Mouse (Mus musculus): Measurements from ENCODE around the gene Stat1. TPM values are rescaled to one million over a fixed set of nuclear protein-coding genes. Genes with fewer than 3 reads are reported as not detected.

Stat1 gene
- polyA plus RNA-seq, 1 experiment = 8.1 TPM

GRCm38 (mm10) chr1:52142117-52142516 is 22.9 kb downstream of the Stat1 start:
- H3K4me2 ChIP-seq (ENCODE audit: low read depth) = no peak overlapping the region
- no peaks in the 10 kb centered on the region for H3K79me2 ChIP-seq (ENCODE audit: control insufficient read depth, insufficient read depth)
- H3K27me3 ChIP-seq (ENCODE audit: control insufficient read depth, insufficient read depth, insufficient read length) = no peaks in the 10 kb centered on the region
- no peak overlapping the region for H3K4me3 ChIP-seq
- H3ac ChIP-seq (ENCODE audit: control insufficient read depth, insufficient read length) = no peak overlapping the region
- H3K36me3 ChIP-seq (ENCODE audit: control insufficient read depth, insufficient read depth) = no peaks in the 10 kb centered on the region
- TF ChIP-seq POLR2AphosphoS2 (IDR thresholded peaks at IDR 0.05; ENCODE audit: insufficient read length, low read depth) (no peak), E2F4 (IDR thresholded peaks at IDR 0.05; ENCODE audit: insufficient read depth) (no peak), USF1 (IDR thresholded peaks at IDR 0.05; ENCODE audit: low read depth) (no peak), TCF12 (IDR thresholded peaks at IDR 0.05; ENCODE audit: insufficient read depth, poor library complexity, severe bottlenecking) (no peak), MYOG (IDR thresholded peaks at IDR 0.05; ENCODE audit: control insufficient read depth in 1 of 3, insufficient read depth in 1 of 3, insufficient read length in 2 of 3, low read depth in 2 of 3) (no peak), REST (IDR thresholded peaks at IDR 0.05; ENCODE audit: insufficient read depth, insufficient read length) (no peak), SRF (IDR thresholded peaks at IDR 0.05; ENCODE audit: control insufficient read depth, insufficient read length, low read depth) (no peak), CEBPB (IDR thresholded peaks at IDR 0.05; ENCODE audit: insufficient read depth, poor library complexity, severe bottlenecking) (no peak), TCF3 (IDR thresholded peaks at IDR 0.05; ENCODE audit: insufficient read length, low read depth) (no peak), MYOD1 (IDR thresholded peaks at IDR 0.05; ENCODE audit: control insufficient read depth in 1 of 3, insufficient read length in 2 of 3, low read depth in 2 of 3) (no peak), POLR2A (IDR thresholded peaks at IDR 0.05; ENCODE audit: insufficient read length, low read depth) (no peak), MAX (IDR thresholded peaks at IDR 0.05; ENCODE audit: low read depth) (no peak)

GRCm38 (mm10) chr1:52143191-52143590 is 24.0 kb downstream of the Stat1 start:
- Histone ChIP-seq H3K4me3 (no peak overlapping the region), H3K4me2 (ENCODE audit: low read depth) (no peak overlapping the region), H3ac (ENCODE audit: control insufficient read depth, insufficient read length) (no peak overlapping the region), H3K79me2 (ENCODE audit: control insufficient read depth, insufficient read depth) (no peaks in the 10 kb centered on the region), H3K27me3 (ENCODE audit: control insufficient read depth, insufficient read depth, insufficient read length) (no peaks in the 10 kb centered on the region), H3K36me3 (ENCODE audit: control insufficient read depth, insufficient read depth) (no peaks in the 10 kb centered on the region)
- no peak for TF ChIP-seq E2F4 (IDR thresholded peaks at IDR 0.05; ENCODE audit: insufficient read depth)
- TF ChIP-seq TCF3 (IDR thresholded peaks at IDR 0.05; ENCODE audit: insufficient read length, low read depth) = no peak
- no peak for TF ChIP-seq SRF (IDR thresholded peaks at IDR 0.05; ENCODE audit: control insufficient read depth, insufficient read length, low read depth)
- no peak for TF ChIP-seq MYOG (IDR thresholded peaks at IDR 0.05; ENCODE audit: control insufficient read depth in 1 of 3, insufficient read depth in 1 of 3, insufficient read length in 2 of 3, low read depth in 2 of 3)
- no peak for TF ChIP-seq CEBPB (IDR thresholded peaks at IDR 0.05; ENCODE audit: insufficient read depth, poor library complexity, severe bottlenecking)
- no peak for TF ChIP-seq POLR2A (IDR thresholded peaks at IDR 0.05; ENCODE audit: insufficient read length, low read depth)
- no peak for TF ChIP-seq MAX (IDR thresholded peaks at IDR 0.05; ENCODE audit: low read depth)
- TF ChIP-seq REST (IDR thresholded peaks at IDR 0.05; ENCODE audit: insufficient read depth, insufficient read length) = no peak

- Histone ChIP-seq H3K4me2 (ENCODE audit: low read depth) (no peak overlapping the region), H3K4me3 (no peak overlapping the region), H3K79me2 (ENCODE audit: control insufficient read depth, insufficient read depth) (no peaks in the 10 kb centered on the region), H3K36me3 (ENCODE audit: control insufficient read depth, insufficient read depth) (no peaks in the 10 kb centered on the region), H3K27me3 (ENCODE audit: control insufficient read depth, insufficient read depth, insufficient read length) (no peaks in the 10 kb centered on the region), H3ac (ENCODE audit: control insufficient read depth, insufficient read length) (no peak overlapping the region)
- TF ChIP-seq REST (IDR thresholded peaks at IDR 0.05; ENCODE audit: insufficient read depth, insufficient read length) (no peak), MYOG (IDR thresholded peaks at IDR 0.05; ENCODE audit: control insufficient read depth in 1 of 3, insufficient read depth in 1 of 3, insufficient read length in 2 of 3, low read depth in 2 of 3) (no peak), TCF3 (IDR thresholded peaks at IDR 0.05; ENCODE audit: insufficient read length, low read depth) (no peak), SRF (IDR thresholded peaks at IDR 0.05; ENCODE audit: control insufficient read depth, insufficient read length, low read depth) (no peak), TCF12 (IDR thresholded peaks at IDR 0.05; ENCODE audit: insufficient read depth, poor library complexity, severe bottlenecking) (no peak), CEBPB (IDR thresholded peaks at IDR 0.05; ENCODE audit: insufficient read depth, poor library complexity, severe bottlenecking) (no peak), MYOD1 (IDR thresholded peaks at IDR 0.05; ENCODE audit: control insufficient read depth in 1 of 3, insufficient read length in 2 of 3, low read depth in 2 of 3) (no peak), MAX (IDR thresholded peaks at IDR 0.05; ENCODE audit: low read depth) (no peak), USF1 (IDR thresholded peaks at IDR 0.05; ENCODE audit: low read depth) (no peak), POLR2AphosphoS2 (IDR thresholded peaks at IDR 0.05; ENCODE audit: insufficient read length, low read depth) (no peak), POLR2A (IDR thresholded peaks at IDR 0.05; ENCODE audit: insufficient read length, low read depth) (no peak), E2F4 (IDR thresholded peaks at IDR 0.05; ENCODE audit: insufficient read depth) (no peak)
Measured at GRCm38 (mm10) chr1:52143596-52144156, 24.4 kb downstream of the Stat1 start.

- TF ChIP-seq TCF3 (IDR thresholded peaks at IDR 0.05; ENCODE audit: insufficient read length, low read depth) = no peak
- no peaks in the 10 kb centered on the region for H3K79me2 ChIP-seq (ENCODE audit: control insufficient read depth, insufficient read depth)
- H3K36me3 ChIP-seq (ENCODE audit: control insufficient read depth, insufficient read depth) = no peaks in the 10 kb centered on the region
- H3K4me3 ChIP-seq = no peak overlapping the region
- no peak overlapping the region for H3K4me2 ChIP-seq (ENCODE audit: low read depth)
- no peak overlapping the region for H3ac ChIP-seq (ENCODE audit: control insufficient read depth, insufficient read length)
- no peaks in the 10 kb centered on the region for H3K27me3 ChIP-seq (ENCODE audit: control insufficient read depth, insufficient read depth, insufficient read length)
Measured at GRCm38 (mm10) chr1:52144907-52145306, 25.7 kb downstream of the Stat1 start.

- no peak overlapping the region for H3K4me2 ChIP-seq (ENCODE audit: low read depth)
- H3K79me2 ChIP-seq (ENCODE audit: control insufficient read depth, insufficient read depth) = no peaks in the 10 kb centered on the region
- TF ChIP-seq MYOG (IDR thresholded peaks at IDR 0.05; ENCODE audit: control insufficient read depth in 1 of 3, insufficient read depth in 1 of 3, insufficient read length in 2 of 3, low read depth in 2 of 3) (no peak), POLR2AphosphoS2 (IDR thresholded peaks at IDR 0.05; ENCODE audit: insufficient read length, low read depth) (no peak), SRF (IDR thresholded peaks at IDR 0.05; ENCODE audit: control insufficient read depth, insufficient read length, low read depth) (no peak), MAX (IDR thresholded peaks at IDR 0.05; ENCODE audit: low read depth) (no peak), USF1 (IDR thresholded peaks at IDR 0.05; ENCODE audit: low read depth) (no peak), REST (IDR thresholded peaks at IDR 0.05; ENCODE audit: insufficient read depth, insufficient read length) (no peak), CEBPB (IDR thresholded peaks at IDR 0.05; ENCODE audit: insufficient read depth, poor library complexity, severe bottlenecking) (no peak), E2F4 (IDR thresholded peaks at IDR 0.05; ENCODE audit: insufficient read depth) (no peak), MYOD1 (IDR thresholded peaks at IDR 0.05; ENCODE audit: control insufficient read depth in 1 of 3, insufficient read length in 2 of 3, low read depth in 2 of 3) (no peak), TCF12 (IDR thresholded peaks at IDR 0.05; ENCODE audit: insufficient read depth, poor library complexity, severe bottlenecking) (no peak), TCF3 (IDR thresholded peaks at IDR 0.05; ENCODE audit: insufficient read length, low read depth) (no peak)
- no peak overlapping the region for H3K4me3 ChIP-seq
- no peak overlapping the region for H3ac ChIP-seq (ENCODE audit: control insufficient read depth, insufficient read length)
- no peaks in the 10 kb centered on the region for H3K27me3 ChIP-seq (ENCODE audit: control insufficient read depth, insufficient read depth, insufficient read length)
- H3K36me3 ChIP-seq (ENCODE audit: control insufficient read depth, insufficient read depth) = peaks cover under 1% of the 10 kb centered on the region
Measured at GRCm38 (mm10) chr1:52146214-52146970, 27.2 kb downstream of the Stat1 start.

Measured in myocyte (in vitro differentiated cells).